Mouse (Mus musculus) lung, postnatal 0 days (tissue): ENCODE data around the gene Mospd1. TPM values are rescaled to one million over a fixed set of nuclear protein-coding genes. Genes with fewer than 3 reads are reported as not detected.

Experiments used
- ATAC-seq: fragments of 200-750 bp; cut with Nextera tagmentation; 2 replicates; pipeline ENCODE4 v1.8.0; 2017; ENCODE audit warnings: moderate library complexity
- DNase-seq: peaks from one replicate; pipeline ENCODE4 v3.0.0-alpha.2; 2016; ENCODE audit warnings: low spot score
- H3K27ac ChIP-seq: fragments of 300-500 bp; sonication (generic); 2 replicates; pipeline ENCODE4 v1.5.1; 2014; ENCODE audit warnings: antibody characterized with exemption, mild to moderate bottlenecking, low read length, mixed read lengths
- H3K27me3 ChIP-seq: fragments of 300-500 bp; sonication (generic); replicated peaks from 2 replicates; pipeline ENCODE4 v1.6.1; 2014; ENCODE audit warnings: low read length, mixed read lengths; ENCODE audit not compliant: insufficient read depth
- H3K36me3 ChIP-seq: fragments of 300-500 bp; sonication (generic); 2 replicates; pipeline ENCODE4 v1.6.1; 2014; ENCODE audit warnings: low read length, mixed read lengths; ENCODE audit not compliant: insufficient read depth
- H3K4me1 ChIP-seq: fragments of 300-500 bp; sonication (generic); 2 replicates; pipeline ENCODE4 v1.6.1; 2014; ENCODE audit warnings: antibody characterized with exemption, low read depth, low read length, mixed read lengths; ENCODE audit not compliant: insufficient read depth
- H3K4me2 ChIP-seq: fragments of 300-500 bp; sonication (generic); replicated peaks from 2 replicates; pipeline ENCODE4 v1.6.1; 2014; ENCODE audit warnings: low read depth, mild to moderate bottlenecking, low read length, moderate library complexity, mixed read lengths
- H3K4me3 ChIP-seq: fragments of 300-500 bp; sonication (generic); 2 replicates; pipeline ENCODE4 v1.5.1; 2014; ENCODE audit warnings: low read depth, low read length
- H3K9ac ChIP-seq: fragments of 300-500 bp; sonication (generic); replicated peaks from 2 replicates; pipeline ENCODE4 v1.6.1; 2014; ENCODE audit warnings: low read depth, mild to moderate bottlenecking
- H3K9me3 ChIP-seq: fragments of 300-500 bp; sonication (generic); 2 replicates; pipeline ENCODE4 v1.6.1; 2016; ENCODE audit warnings: low read length, mixed read lengths
- CTCF ChIP-seq: IDR thresholded peaks from 2 replicates; pipeline ENCODE4 v1.5.1; 2016; ENCODE audit warnings: antibody characterized with exemption, mild to moderate bottlenecking
- EP300 ChIP-seq: IDR thresholded peaks from 2 replicates; pipeline ENCODE4 v1.6.1; 2016; ENCODE audit warnings: antibody characterized with exemption, mild to moderate bottlenecking, control low read depth
- WGBS: fragments of 180-500 bp; shearing (Covaris S2); extraction: QIAGEN DNeasy Blood & Tissue Kit; methylation state at CpG from one replicate; pipeline ENCODE4 v1.1.7; 2014; 5-methylcytosine and 5-hydroxymethylcytosine counted together
- polyA plus RNA-seq: library from polyadenylated mRNA; unstranded; fragments of >200 nt; fragmentation: Nextera tagmentation; extraction: Ambion mirVana; gene quantifications from 2 replicates; pipeline ENCODE4 v1.2.1, GENCODE M21; 2015

Gene Mospd1
- polyA plus RNA-seq = 35.8 and 38.8 TPM in 2 replicates

- H3K4me3 ChIP-seq = peak within 1 kb of the TSS; percentile 56
- DNase-seq (peak; percentile 91), ATAC-seq (peak; percentile 96)
- WGBS = 11% methylated on average over 5 of the region's 15 CpGs
- no peaks in the 10 kb centered on the region for H3K36me3 ChIP-seq
- no peaks in the 10 kb centered on the region for H3K4me1 ChIP-seq
- H3K27me3 ChIP-seq = no peaks in the 10 kb centered on the region
- no peaks in the 10 kb centered on the region for H3K9me3 ChIP-seq
- H3K4me2 ChIP-seq = peak within 1 kb of the TSS; percentile 70
- H3K27ac ChIP-seq = peak within 1 kb of the TSS; percentile 87
- TF ChIP-seq CTCF (no peak), EP300 (no peak)
- H3K9ac ChIP-seq = peak within 1 kb of the TSS; percentile 60
These were observed at the start of gene Mospd1 for GRCm38 (mm10) chrX:53370366-53370740. TSS of gene Mospd1 (minus strand) at chrX:53370502.

DNA sequence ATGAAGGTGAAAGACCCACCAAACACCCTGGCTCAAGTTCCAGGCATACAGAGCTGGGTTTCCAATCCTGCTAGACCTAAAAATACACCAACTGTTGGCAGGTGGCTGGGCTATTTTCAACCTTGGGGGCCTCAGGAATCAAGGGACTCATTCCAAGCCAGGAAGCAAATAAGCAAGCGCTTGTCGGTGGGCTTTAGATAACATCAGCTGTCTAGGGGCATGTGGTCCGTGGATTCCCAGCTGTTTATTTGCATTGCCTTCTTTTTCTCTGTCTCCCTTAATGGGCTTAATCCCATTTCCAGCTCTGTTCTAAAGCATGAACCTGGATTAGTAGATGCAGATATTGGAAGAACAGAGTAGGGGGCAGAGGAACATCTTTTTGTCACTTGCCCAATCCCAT, 16.1 kb upstream of the Mospd1 start:
- H3K4me1 ChIP-seq = no peaks in the 10 kb centered on the region
- no peaks in the 10 kb centered on the region for H3K27me3 ChIP-seq
- ATAC-seq (no peak), DNase-seq (no peak)
- H3K4me2 ChIP-seq = no peak overlapping the region
- TF ChIP-seq EP300 (no peak), CTCF (no peak)
- WGBS = 56% methylated on average over 3 of the region's 3 CpGs
- no peak overlapping the region for H3K4me3 ChIP-seq
- H3K27ac ChIP-seq = no peak overlapping the region
- no peaks in the 10 kb centered on the region for H3K36me3 ChIP-seq
- no peaks in the 10 kb centered on the region for H3K9me3 ChIP-seq
- H3K9ac ChIP-seq = no peak overlapping the region

DNA sequence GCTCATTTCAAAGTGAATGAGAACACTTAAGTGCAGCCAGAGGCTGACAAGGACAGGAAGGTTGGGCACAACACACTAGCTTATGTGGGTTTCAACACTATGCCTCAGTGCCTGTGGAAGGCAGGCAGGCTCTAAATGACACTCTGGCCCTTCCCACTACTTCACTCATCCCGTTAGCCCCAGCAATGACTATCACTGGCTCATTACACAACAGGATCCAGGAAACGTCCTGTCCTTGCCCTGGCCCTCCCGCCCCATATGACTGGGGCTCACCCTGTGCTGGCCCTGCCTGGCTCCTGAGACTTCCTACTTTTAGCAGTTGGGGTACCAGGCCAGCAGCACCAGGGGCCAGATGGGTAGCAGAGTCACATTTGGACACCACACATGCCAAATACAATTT, 12.8 kb upstream of the Mospd1 start:
- Histone ChIP-seq H3K4me1 (no peaks in the 10 kb centered on the region), H3K4me3 (no peak overlapping the region), H3K27me3 (no peaks in the 10 kb centered on the region), H3K36me3 (no peaks in the 10 kb centered on the region), H3K27ac (no peak overlapping the region), H3K9me3 (no peaks in the 10 kb centered on the region), H3K9ac (no peak overlapping the region), H3K4me2 (no peak overlapping the region)
- 18% methylated on average over 3 of the region's 3 CpGs for WGBS
- ATAC-seq = peak; percentile 28; the same call in 1 of the 2 replicates
- DNase-seq = no peak
- TF ChIP-seq EP300 (no peak), CTCF (no peak)

DNA sequence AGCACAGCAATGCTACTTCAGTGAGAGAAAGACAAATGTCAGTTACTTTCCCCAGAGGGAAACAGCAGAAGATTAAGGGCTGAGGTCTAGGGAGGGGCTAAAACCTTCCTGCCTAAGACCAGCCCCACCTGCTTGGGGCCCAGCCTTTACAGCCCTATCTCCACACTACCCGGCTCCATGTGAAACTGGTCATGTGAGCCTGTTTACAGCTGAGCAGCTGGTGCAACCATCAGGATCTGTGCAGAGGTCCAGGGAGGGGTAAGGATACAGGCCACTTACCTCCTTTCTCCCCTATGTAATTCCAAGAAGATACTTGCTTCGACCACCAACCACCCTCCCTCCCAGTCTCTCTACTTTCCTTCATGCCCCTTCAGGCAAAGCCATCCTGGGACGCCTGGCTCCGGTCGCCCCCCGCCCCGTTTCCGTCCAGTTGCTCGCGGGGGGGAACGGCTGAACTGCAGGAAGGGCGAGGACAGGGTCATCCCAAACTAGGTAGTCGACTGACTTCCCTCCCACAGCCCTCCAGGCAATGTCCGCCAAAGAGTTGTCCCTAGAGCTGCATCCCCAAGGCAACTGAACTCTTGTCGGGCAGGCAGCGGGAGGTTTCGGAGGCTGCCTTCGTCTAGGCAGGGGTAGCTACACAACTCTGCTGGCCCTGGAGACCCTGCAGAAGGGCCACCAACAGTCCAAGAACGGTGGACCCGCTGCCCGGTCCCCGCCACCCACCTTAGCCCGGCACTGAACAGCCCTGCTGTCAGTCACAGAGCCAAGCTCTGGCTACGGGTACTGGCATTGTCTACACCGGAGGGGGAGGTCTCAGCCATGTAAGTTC, 552 bp downstream of the Mospd1 start:
- Histone ChIP-seq H3K4me2 (peak overlapping the region; percentile 70), H3K4me3 (peak overlapping the region; percentile 56), H3K9me3 (no peaks in the 10 kb centered on the region), H3K27ac (peak overlapping the region; percentile 87), H3K4me1 (no peaks in the 10 kb centered on the region), H3K27me3 (no peaks in the 10 kb centered on the region), H3K9ac (peak overlapping the region; percentile 60), H3K36me3 (no peaks in the 10 kb centered on the region)
- TF ChIP-seq EP300 (no peak), CTCF (no peak)
- DNase-seq = peak; percentile 34
- 20% methylated on average over 17 of the region's 25 CpGs for WGBS
- ATAC-seq = peak; percentile 62

DNA sequence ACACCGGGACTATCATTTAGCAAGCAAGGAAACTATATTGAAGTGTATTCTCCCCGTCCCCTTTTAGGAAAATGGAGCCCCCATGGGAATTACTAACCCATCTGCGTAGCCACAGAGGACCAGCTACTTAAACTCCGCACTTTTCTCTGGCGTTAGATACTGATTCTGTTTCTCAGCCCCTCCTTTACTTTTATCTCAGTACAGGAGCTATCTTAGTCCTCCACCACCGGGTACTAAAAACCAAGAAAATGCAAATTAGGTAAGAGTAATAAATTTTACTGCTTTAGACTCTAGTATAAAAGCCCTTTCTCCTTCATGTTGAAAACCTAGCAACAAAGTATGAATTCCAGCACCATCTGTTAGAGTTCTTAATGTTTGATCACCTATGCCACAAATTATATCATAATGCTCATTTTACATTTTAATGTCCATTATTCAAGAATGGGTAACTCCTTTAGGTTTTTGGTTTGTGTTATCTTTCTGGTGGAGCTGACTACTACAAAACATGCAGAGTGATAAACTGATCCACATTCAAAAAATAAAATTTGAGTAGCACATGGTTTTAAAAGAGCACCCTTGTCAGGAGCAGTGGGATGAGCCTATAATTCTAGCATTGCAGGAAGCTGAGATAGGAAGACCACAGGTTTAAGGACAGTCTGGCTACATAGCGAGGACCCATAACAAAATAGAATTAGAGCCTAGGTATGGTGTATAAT, 5.5 kb downstream of the Mospd1 start:
- 87% methylated on average over 7 of the region's 7 CpGs for WGBS
- H3K9ac ChIP-seq = no peak overlapping the region
- no peak overlapping the region for H3K27ac ChIP-seq
- DNase-seq (no peak), ATAC-seq (no peak)
- no peaks in the 10 kb centered on the region for H3K4me1 ChIP-seq
- no peaks in the 10 kb centered on the region for H3K36me3 ChIP-seq
- H3K9me3 ChIP-seq = no peaks in the 10 kb centered on the region
- no peak for TF ChIP-seq EP300
- H3K4me2 ChIP-seq = no peak overlapping the region
- no peaks in the 10 kb centered on the region for H3K27me3 ChIP-seq
- H3K4me3 ChIP-seq = no peak overlapping the region

- Histone ChIP-seq H3K27ac (no peak overlapping the region), H3K36me3 (peaks cover 10% of the 10 kb centered on the region; the same call in 1 of the 2 replicates), H3K9ac (no peak overlapping the region), H3K4me1 (no peaks in the 10 kb centered on the region), H3K4me3 (no peak overlapping the region), H3K27me3 (no peaks in the 10 kb centered on the region), H3K4me2 (no peak overlapping the region), H3K9me3 (no peaks in the 10 kb centered on the region)
- no peak for TF ChIP-seq EP300
- TF ChIP-seq CTCF = no peak
- WGBS = 94% methylated on average over 4 of the region's 4 CpGs
- no peak for DNase-seq
- ATAC-seq = no peak
These were observed 21.9 kb downstream of the Mospd1 start for GRCm38 (mm10) chrX:53348374-53348773.
